In genomic region chr12:108221206-108221605, GRCm38 (mm10) we compare ENCODE assay signal across 8 mouse cellular contexts. TPM values are rescaled to one million over a fixed set of nuclear protein-coding genes. Genes with fewer than 3 reads are reported as not detected.
DNase-seq lines count a peak whose midpoint lies in the region; ATAC-seq lines count a peak whose summit lies in the region.
"Had no signal": no experiment of that assay in that cellular context is flagged by ENCODE, and none has a peak within 500 bp of the region (broad histone marks: within the 10 kb centered on the region; RNA-seq: fewer than 3 reads in every experiment).

No protein-coding gene starts in this region.

- WGBS in forebrain, embryonic 16.5 days = 32% methylated on average over 10 of the region's 10 CpGs
- 48% methylated on average over 10 of the region's 10 CpGs for WGBS in midbrain, embryonic 14.5 days

- H3K36me3 ChIP-seq in forebrain, embryonic 16.5 days (ENCODE audit: control insufficient read depth, insufficient read depth) = no peaks in the 10 kb centered on the region
- no peaks in the 10 kb centered on the region for H3K36me3 ChIP-seq in midbrain, embryonic 14.5 days (ENCODE audit: control insufficient read depth, insufficient read depth, low read length)
- H3K36me3 ChIP-seq: embryonic facial prominence, embryonic 13.5 days had no signal

- no peak overlapping the region for H3K27ac ChIP-seq in forebrain, embryonic 16.5 days (ENCODE audit: low read length)
- 0 out of 2 replicates have a peak overlapping the region, but pooled peaks have one; percentile 13 for H3K27ac ChIP-seq in midbrain, embryonic 14.5 days (replicated peaks; ENCODE audit: low read depth, low read length)

- H3K4me2 ChIP-seq in forebrain, embryonic 16.5 days (ENCODE audit: low read length) = no peak overlapping the region
- H3K4me2 ChIP-seq in midbrain, embryonic 14.5 days (ENCODE audit: low read length) = no peak overlapping the region
- H3K4me2 ChIP-seq: embryonic facial prominence, embryonic 13.5 days had no signal

- no peaks in the 10 kb centered on the region for H3K9me3 ChIP-seq in forebrain, embryonic 16.5 days (ENCODE audit: control insufficient read depth, low read length)
- no peaks in the 10 kb centered on the region for H3K9me3 ChIP-seq in midbrain, embryonic 14.5 days (ENCODE audit: control insufficient read depth, low read length)
- H3K9me3 ChIP-seq: embryonic facial prominence, embryonic 13.5 days had no signal

- H3K4me3 ChIP-seq in forebrain, embryonic 16.5 days (replicated peaks; ENCODE audit: low read length) = no peak overlapping the region
- H3K4me3 ChIP-seq in midbrain, embryonic 14.5 days (replicated peaks; ENCODE audit: low read depth, low read length) = no peak overlapping the region
- H3K4me3 ChIP-seq: embryonic facial prominence, embryonic 13.5 days had no signal

- ATAC-seq in forebrain, embryonic 16.5 days = peak; percentile 26
- peak; percentile 25; the same call in 1 of the 2 replicates for ATAC-seq in midbrain, embryonic 14.5 days (ENCODE audit: low FRiP score, low TSS enrichment)

- no peaks in the 10 kb centered on the region for H3K27me3 ChIP-seq in forebrain, embryonic 16.5 days (replicated peaks; ENCODE audit: control insufficient read depth, insufficient read depth, low read length)
- no peaks in the 10 kb centered on the region for H3K27me3 ChIP-seq in midbrain, embryonic 14.5 days (ENCODE audit: control insufficient read depth, insufficient read depth, low read length)
- H3K27me3 ChIP-seq: embryonic facial prominence, embryonic 13.5 days had no signal

- H3K9ac ChIP-seq in forebrain, embryonic 16.5 days (replicated peaks; ENCODE audit: low read depth, low read length) = no peak overlapping the region
- H3K9ac ChIP-seq in midbrain, embryonic 14.5 days (replicated peaks; ENCODE audit: low read length) = no peak overlapping the region

- peak; percentile 58 to 71 for DNase-seq in layer of hippocampus, postnatal 10 days (ENCODE audit: low spot score in 2 of 2)
- DNase-seq in layer of hippocampus, postnatal 36 days = no peak
- DNase-seq in cerebellum, postnatal 10 days = peak; percentile 88 to 93
- peak; percentile 72 for DNase-seq in midbrain, embryonic 14.5 days
- DNase-seq in gastrocnemius, adult 18-20 months (ENCODE audit: low spot score) = no peak
- no peak for DNase-seq in layer of hippocampus, adult 9-10 months (ENCODE audit: low spot score)

- peaks cover 73% of the 10 kb centered on the region for H3K4me1 ChIP-seq in forebrain, embryonic 16.5 days (replicated peaks; ENCODE audit: control insufficient read depth, insufficient read depth, low read length)
- H3K4me1 ChIP-seq in midbrain, embryonic 14.5 days (ENCODE audit: control insufficient read depth, insufficient read depth, low read length) = peaks cover 62% of the 10 kb centered on the region

RNA-seq across cellular contexts. Expression of gene Ccnk, which starts 41.8 kb away (rescaled TPM):
- 10 to 100 TPM; 29.4 to 33.9 TPM for total RNA-seq in layer of hippocampus, postnatal 10 days (2021)
- 10 to 100 TPM; 26.9 to 31.2 TPM for total RNA-seq in layer of hippocampus, postnatal 36 days (2021)
- polyA plus RNA-seq in forebrain, embryonic 16.5 days (2015; fragmentation: Nextera tagmentation; extraction: Ambion mirVana) = 3.1 and 3.2 TPM in 2 replicates
- 6.0 and 7.4 TPM in 2 replicates for polyA plus RNA-seq in midbrain, embryonic 14.5 days (2014; fragmentation: Nextera tagmentation; extraction: Ambion mirVana)
- 100 to 1,000 TPM; 127 to 147 TPM for total RNA-seq in gastrocnemius, adult 18-20 months (2021)

RNA-seq across cellular contexts. Expression of gene Setd3, which starts 42.1 kb away (rescaled TPM):
- 100 to 1,000 TPM; 113 to 119 TPM for total RNA-seq in layer of hippocampus, postnatal 10 days (2021)
- 100 to 1,000 TPM; 136 to 150 TPM for total RNA-seq in layer of hippocampus, postnatal 36 days (2021)
- 104 and 116 TPM in 2 replicates for polyA plus RNA-seq in forebrain, embryonic 16.5 days (2015; fragmentation: Nextera tagmentation; extraction: Ambion mirVana)
- polyA plus RNA-seq in midbrain, embryonic 14.5 days (2014; fragmentation: Nextera tagmentation; extraction: Ambion mirVana) = 75.5 and 93.3 TPM in 2 replicates
- 100 to 1,000 TPM; 106 to 113 TPM for total RNA-seq in gastrocnemius, adult 18-20 months (2021)

RNA-seq across cellular contexts. Expression of gene Ccdc85c, which starts 54.0 kb away (rescaled TPM):
- total RNA-seq in layer of hippocampus, postnatal 10 days (2021) = 10 to 100 TPM; 58.6 to 62.9 TPM
- 10 to 100 TPM; 68.1 to 70.0 TPM for total RNA-seq in layer of hippocampus, postnatal 36 days (2021)
- 12.0 and 12.9 TPM in 2 replicates for polyA plus RNA-seq in forebrain, embryonic 16.5 days (2015; fragmentation: Nextera tagmentation; extraction: Ambion mirVana)
- polyA plus RNA-seq in midbrain, embryonic 14.5 days (2014; fragmentation: Nextera tagmentation; extraction: Ambion mirVana) = 20.9 and 22.3 TPM in 2 replicates
- 10 to 100 TPM; 39.4 to 42.6 TPM for total RNA-seq in gastrocnemius, adult 18-20 months (2021)

Comparison
In these comparisons a context has a peak if more than half of its experiments do, and no peak if none do; other contexts are left out.
1. DNase-seq: peak in layer of hippocampus, postnatal 10 days (2 of 2), cerebellum, postnatal 10 days (2 of 2) and midbrain, embryonic 14.5 days (single experiment); none in layer of hippocampus, postnatal 36 days (0 of 2), gastrocnemius, adult 18-20 months (single experiment) and layer of hippocampus, adult 9-10 months (single experiment).